Mouse (Mus musculus): ENCODE data around the gene Ppp3ca. TPM values are rescaled to one million over a fixed set of nuclear protein-coding genes. Genes with fewer than 3 reads are reported as not detected.

The Ppp3ca gene
- polyA plus RNA-seq, 1 experiment = 25.3 TPM

DNA sequence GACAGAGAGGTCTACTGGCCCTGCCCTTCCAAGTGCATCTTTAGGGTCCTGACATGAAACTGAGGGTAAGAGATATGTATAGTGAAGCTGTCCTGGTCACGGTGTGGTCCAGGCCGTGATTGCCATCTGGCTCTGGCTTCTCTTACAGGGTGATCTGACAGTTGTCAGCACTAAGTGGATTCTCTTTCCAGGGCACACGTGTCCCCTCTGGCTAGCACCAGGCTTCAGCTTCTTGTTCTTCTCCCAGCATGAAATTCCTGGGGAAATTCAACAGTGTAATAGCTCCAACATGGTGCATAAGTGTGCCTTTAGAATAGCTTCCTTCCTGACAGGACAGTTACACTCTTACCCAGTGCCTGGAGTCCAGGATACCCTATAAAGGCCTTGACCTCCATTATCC is 222.2 kb downstream of the Ppp3ca start:
- Histone ChIP-seq H3K27me3 (ENCODE audit: control insufficient read depth, insufficient read depth, low read length) (no peaks in the 10 kb centered on the region), H3K36me3 (ENCODE audit: control insufficient read depth, insufficient read depth, low read length) (peaks cover 11% of the 10 kb centered on the region), H3K27ac (ENCODE audit: insufficient read depth, low read depth, low read length) (no peak overlapping the region), H3K4me1 (ENCODE audit: control insufficient read depth, insufficient read depth, insufficient read length, low read length) (no peaks in the 10 kb centered on the region), H3K4me3 (ENCODE audit: low read depth, low read length) (no peak overlapping the region)
- TF ChIP-seq CTCF (IDR thresholded peaks at IDR 0.05; ENCODE audit: extremely low read depth, insufficient read length, insufficient replicate concordance, low read depth, low read length) = no peak
- no peak for TF ChIP-seq POLR2A (IDR thresholded peaks at IDR 0.05; ENCODE audit: low read depth, low read length)
- 93% methylated on average over 3 of the region's 3 CpGs for WGBS

DNA sequence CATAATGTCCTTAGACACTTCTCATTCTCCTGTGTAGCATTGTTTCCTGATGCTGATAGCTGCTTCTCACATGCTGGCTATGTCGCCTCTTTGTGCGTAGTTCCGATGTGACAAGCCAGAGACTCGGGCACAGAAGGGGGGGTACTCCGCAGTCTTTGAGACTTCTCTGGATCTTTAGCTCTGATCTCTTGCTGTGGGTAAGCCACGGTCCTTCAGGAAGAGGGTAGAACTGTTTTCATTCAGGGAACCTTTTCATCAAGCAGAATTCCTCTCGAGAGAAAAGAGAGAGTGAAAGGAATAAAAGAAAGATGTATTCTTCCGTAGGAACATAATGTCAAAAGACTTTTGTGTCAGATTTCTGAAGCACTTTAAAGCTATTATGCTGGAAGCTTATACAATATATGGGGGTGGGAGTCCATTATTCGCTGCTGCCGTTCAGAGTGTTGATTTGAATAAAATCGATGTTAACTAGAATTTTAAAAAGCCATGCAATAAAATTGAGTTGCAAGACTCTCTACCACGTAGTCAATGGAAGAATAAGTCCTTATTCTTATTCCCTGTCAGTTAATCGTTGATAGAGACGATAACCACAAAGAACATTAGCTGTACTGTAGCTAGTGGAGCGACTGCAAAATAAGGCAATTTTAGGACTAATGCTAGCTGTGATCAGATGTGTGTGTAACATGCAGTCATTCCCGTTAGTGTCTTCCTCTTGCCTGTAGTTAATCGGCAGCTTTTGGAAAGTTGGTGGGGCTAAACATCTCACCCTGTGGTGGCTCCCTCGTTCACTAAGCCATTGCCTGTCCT is 223.9 kb downstream of the Ppp3ca start:
- Histone ChIP-seq H3K36me3 (ENCODE audit: control insufficient read depth, insufficient read depth, low read length) (peaks cover 8% of the 10 kb centered on the region; the same call in 1 of the 2 replicates), H3K27ac (ENCODE audit: insufficient read depth, low read depth, low read length) (no peak overlapping the region), H3K4me1 (ENCODE audit: control insufficient read depth, insufficient read depth, insufficient read length, low read length) (no peaks in the 10 kb centered on the region), H3K4me3 (ENCODE audit: low read depth, low read length) (no peak overlapping the region), H3K27me3 (ENCODE audit: control insufficient read depth, insufficient read depth, low read length) (no peaks in the 10 kb centered on the region)
- WGBS = 92% methylated on average over 18 of the region's 18 CpGs
- TF ChIP-seq CTCF (IDR thresholded peaks at IDR 0.05; ENCODE audit: extremely low read depth, insufficient read length, insufficient replicate concordance, low read depth, low read length) = no peak
- no peak for TF ChIP-seq POLR2A (IDR thresholded peaks at IDR 0.05; ENCODE audit: low read depth, low read length)

DNA sequence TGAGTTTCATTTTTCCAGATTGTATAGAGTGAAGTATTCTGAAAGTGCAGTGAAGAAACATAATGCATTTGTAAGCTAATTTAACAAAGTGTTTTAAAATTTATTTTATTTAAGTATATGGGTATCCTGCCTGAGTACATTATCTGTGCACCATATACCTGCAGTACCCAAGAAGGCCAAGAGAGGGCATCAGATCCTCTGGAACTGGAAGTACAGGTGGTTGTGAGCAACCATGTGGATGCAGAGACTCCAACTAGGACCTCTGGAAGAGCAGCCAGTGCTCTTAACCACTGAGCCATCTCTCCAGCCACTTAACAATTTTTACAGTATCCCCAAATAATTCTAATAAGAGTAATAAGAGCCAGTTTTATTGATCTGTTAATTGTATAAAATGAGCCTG is 225.6 kb downstream of the Ppp3ca start:
- no peaks in the 10 kb centered on the region for H3K4me1 ChIP-seq (ENCODE audit: control insufficient read depth, insufficient read depth, insufficient read length, low read length)

DNA sequence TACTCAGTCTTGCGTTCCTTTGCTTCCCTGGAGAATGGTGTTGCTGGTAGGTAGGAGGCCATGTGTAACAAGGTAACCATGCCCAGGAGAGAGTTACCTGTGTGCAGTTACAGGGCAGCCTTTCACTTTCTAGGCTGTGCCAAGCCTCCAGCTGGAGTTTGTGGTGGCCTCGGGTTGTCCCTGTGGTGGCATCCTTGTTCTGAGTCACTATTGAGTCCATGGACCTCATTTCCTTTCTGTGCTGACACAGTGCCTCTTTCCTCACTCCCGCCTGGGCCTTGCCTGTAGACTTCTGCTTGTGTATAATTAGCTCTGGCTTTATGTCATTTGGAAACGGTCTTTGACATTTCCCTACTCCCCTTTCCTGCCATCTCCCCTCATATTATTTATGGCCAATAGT is 226.4 kb downstream of the Ppp3ca start:
- Histone ChIP-seq H3K27me3 (ENCODE audit: control insufficient read depth, insufficient read depth, low read length) (no peaks in the 10 kb centered on the region), H3K27ac (ENCODE audit: insufficient read depth, low read depth, low read length) (no peak overlapping the region), H3K4me1 (ENCODE audit: control insufficient read depth, insufficient read depth, insufficient read length, low read length) (no peaks in the 10 kb centered on the region), H3K4me3 (ENCODE audit: low read depth, low read length) (no peak overlapping the region), H3K36me3 (ENCODE audit: control insufficient read depth, insufficient read depth, low read length) (peaks cover 7% of the 10 kb centered on the region)
- 79% methylated on average over 4 of the region's 4 CpGs for WGBS
- TF ChIP-seq POLR2A (IDR thresholded peaks at IDR 0.05; ENCODE audit: low read depth, low read length) (no peak), CTCF (IDR thresholded peaks at IDR 0.05; ENCODE audit: extremely low read depth, insufficient read length, insufficient replicate concordance, low read depth, low read length) (no peak)

More for the DNA sequence above, 225.6 kb downstream of the Ppp3ca start:
- H3K27me3 ChIP-seq (ENCODE audit: control insufficient read depth, insufficient read depth, low read length) = no peaks in the 10 kb centered on the region
- no peak for TF ChIP-seq POLR2A (IDR thresholded peaks at IDR 0.05; ENCODE audit: low read depth, low read length)
- peak; percentile 50; the same call in 1 of the 2 replicates for TF ChIP-seq CTCF (IDR thresholded peaks at IDR 0.05; ENCODE audit: extremely low read depth, insufficient read length, insufficient replicate concordance, low read depth, low read length)
- no peak overlapping the region for H3K4me3 ChIP-seq (ENCODE audit: low read depth, low read length)
- peaks cover 8% of the 10 kb centered on the region for H3K36me3 ChIP-seq (ENCODE audit: control insufficient read depth, insufficient read depth, low read length)
- H3K27ac ChIP-seq (ENCODE audit: insufficient read depth, low read depth, low read length) = no peak overlapping the region

DNA sequence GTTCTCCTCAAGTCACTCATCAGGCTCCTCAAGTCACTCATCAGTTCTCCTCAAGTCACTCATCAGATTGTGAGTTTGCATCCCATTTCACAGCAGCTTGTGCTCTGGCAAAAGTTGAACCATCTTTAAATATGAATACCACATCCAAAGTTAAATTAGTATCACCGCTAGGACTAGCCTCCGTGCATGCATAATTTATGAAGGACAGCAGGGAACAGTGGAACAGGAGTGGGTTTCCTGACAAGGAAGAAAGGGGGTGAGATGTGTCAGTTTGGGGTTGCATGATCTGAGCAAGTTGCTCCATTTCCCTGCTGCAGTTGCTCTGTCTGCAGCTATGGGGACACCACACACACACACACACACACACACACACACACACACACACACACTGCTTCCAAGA is 229.8 kb downstream of the Ppp3ca start:
- no peaks in the 10 kb centered on the region for H3K4me1 ChIP-seq (ENCODE audit: control insufficient read depth, insufficient read depth, insufficient read length, low read length)
- H3K4me3 ChIP-seq (ENCODE audit: low read depth, low read length) = no peak overlapping the region
- TF ChIP-seq POLR2A (IDR thresholded peaks at IDR 0.05; ENCODE audit: low read depth, low read length) (no peak), CTCF (IDR thresholded peaks at IDR 0.05; ENCODE audit: extremely low read depth, insufficient read length, insufficient replicate concordance, low read depth, low read length) (no peak)
- WGBS = 95% methylated on average over 2 of the region's 2 CpGs
- H3K27ac ChIP-seq (ENCODE audit: insufficient read depth, low read depth, low read length) = no peak overlapping the region
- H3K27me3 ChIP-seq (ENCODE audit: control insufficient read depth, insufficient read depth, low read length) = no peaks in the 10 kb centered on the region
- H3K36me3 ChIP-seq (ENCODE audit: control insufficient read depth, insufficient read depth, low read length) = peaks cover 5% of the 10 kb centered on the region

DNA sequence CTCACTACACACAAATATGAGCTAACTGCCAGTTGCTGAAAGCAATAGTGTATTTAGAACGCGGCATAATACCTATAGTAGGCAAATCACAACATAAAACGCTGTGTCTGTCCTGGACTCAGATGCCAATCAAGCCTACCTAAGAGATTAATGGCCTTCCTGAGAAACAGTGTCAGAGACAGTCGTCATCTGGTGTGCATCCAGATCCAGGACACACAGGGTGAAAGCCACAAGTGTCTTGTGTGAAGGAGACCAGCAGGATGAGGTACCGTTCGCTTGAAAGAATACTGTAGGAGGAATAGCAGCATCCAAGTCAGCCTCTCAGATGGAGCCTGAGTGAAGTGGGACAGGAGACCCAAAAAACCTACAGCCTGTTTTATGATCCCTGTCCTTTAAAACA is 231.1 kb downstream of the Ppp3ca start:
- 95% methylated on average over 6 of the region's 6 CpGs for WGBS
- H3K4me3 ChIP-seq (ENCODE audit: low read depth, low read length) = no peak overlapping the region
- peaks cover 6% of the 10 kb centered on the region for H3K36me3 ChIP-seq (ENCODE audit: control insufficient read depth, insufficient read depth, low read length)
- TF ChIP-seq POLR2A (IDR thresholded peaks at IDR 0.05; ENCODE audit: low read depth, low read length) = no peak
- no peak for TF ChIP-seq CTCF (IDR thresholded peaks at IDR 0.05; ENCODE audit: extremely low read depth, insufficient read length, insufficient replicate concordance, low read depth, low read length)
- H3K27me3 ChIP-seq (ENCODE audit: control insufficient read depth, insufficient read depth, low read length) = no peaks in the 10 kb centered on the region
- no peaks in the 10 kb centered on the region for H3K4me1 ChIP-seq (ENCODE audit: control insufficient read depth, insufficient read depth, insufficient read length, low read length)
- H3K27ac ChIP-seq (ENCODE audit: insufficient read depth, low read depth, low read length) = no peak overlapping the region

DNA sequence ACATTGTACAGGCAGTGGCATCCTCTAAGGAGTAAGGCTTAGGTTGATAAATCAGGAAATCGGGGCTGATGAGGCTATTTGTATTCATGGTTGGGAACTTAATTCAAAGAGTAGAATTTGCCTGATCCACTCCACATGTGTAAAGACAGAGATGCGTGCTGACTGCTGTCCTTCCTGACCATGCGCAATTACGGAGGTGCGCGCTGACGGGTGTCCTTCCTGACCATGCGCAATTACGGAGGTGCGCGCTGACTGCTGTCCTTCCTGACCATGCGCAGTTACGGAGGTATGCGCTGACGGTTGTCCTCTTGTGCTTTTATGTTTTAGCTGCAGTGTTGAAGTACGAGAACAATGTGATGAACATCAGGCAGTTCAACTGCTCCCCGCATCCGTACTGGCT is 232.9 kb downstream of the Ppp3ca start:
- H3K4me3 ChIP-seq (ENCODE audit: low read depth, low read length) = no peak overlapping the region
- TF ChIP-seq CTCF (IDR thresholded peaks at IDR 0.05; ENCODE audit: extremely low read depth, insufficient read length, insufficient replicate concordance, low read depth, low read length) (no peak), POLR2A (IDR thresholded peaks at IDR 0.05; ENCODE audit: low read depth, low read length) (no peak)
- H3K27ac ChIP-seq (ENCODE audit: insufficient read depth, low read depth, low read length) = no peak overlapping the region
- H3K36me3 ChIP-seq (ENCODE audit: control insufficient read depth, insufficient read depth, low read length) = peaks cover 7% of the 10 kb centered on the region
- H3K27me3 ChIP-seq (ENCODE audit: control insufficient read depth, insufficient read depth, low read length) = no peaks in the 10 kb centered on the region
- no peaks in the 10 kb centered on the region for H3K4me1 ChIP-seq (ENCODE audit: control insufficient read depth, insufficient read depth, insufficient read length, low read length)
- 97% methylated on average over 18 of the region's 18 CpGs for WGBS

Measured in small intestine, adult 2 months (tissue).